32 mouse cellular contexts compared by ENCODE assay signal in the genomic region with DNA sequence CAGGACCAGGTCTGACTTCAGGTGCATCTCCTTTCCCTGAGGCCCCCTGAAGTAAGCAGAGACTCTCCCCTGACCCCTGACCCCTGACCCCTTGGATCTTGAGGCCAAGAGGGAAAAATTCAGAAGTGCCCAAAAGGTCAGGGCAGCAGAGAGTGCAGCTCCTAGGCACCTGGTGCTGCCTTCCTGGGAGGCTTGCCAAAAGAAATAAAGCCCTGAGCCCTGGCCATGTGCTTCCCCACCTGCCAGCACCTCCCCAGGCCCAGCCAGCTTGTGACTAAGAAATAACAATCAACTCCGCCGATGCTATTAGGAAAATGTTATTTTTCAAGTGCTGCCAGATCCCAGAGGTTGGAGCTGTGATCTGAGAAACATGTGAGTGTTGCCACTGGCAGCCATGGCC. TPM values are rescaled to one million over a fixed set of nuclear protein-coding genes. Genes with fewer than 3 reads are reported as not detected.
DNase-seq lines count a peak whose midpoint lies in the region; ATAC-seq lines count a peak whose summit lies in the region.
"Had no signal": no experiment of that assay in that cellular context is flagged by ENCODE, and none has a peak within 500 bp of the region (broad histone marks: within the 10 kb centered on the region; RNA-seq: fewer than 3 reads in every experiment).

No protein-coding gene starts in this region.

- no peak overlapping the region for H3K4me2 ChIP-seq in heart, embryonic 11.5 days
- H3K4me2 ChIP-seq: heart, embryonic 12.5 days; hindbrain, embryonic 14.5 days; limb, embryonic 15.5 days; liver, embryonic 15.5 days; lung, embryonic 14.5 days had no signal

- H3K4me1 ChIP-seq in heart, embryonic 11.5 days (ENCODE audit: control insufficient read depth, insufficient read depth, low read length) = no peaks in the 10 kb centered on the region; the same call in 1 of the 2 replicates

- peaks cover 46% of the 10 kb centered on the region for H3K27me3 ChIP-seq in heart, embryonic 11.5 days (ENCODE audit: control insufficient read depth, insufficient read depth, low read length)

- DNase-seq in cerebellum, adult 18-20 months = peak; percentile 23 to 49
- no peak for DNase-seq in cerebellum, postnatal 4 days (ENCODE audit: low spot score in 2 of 2)
- peak; percentile 48 for DNase-seq in kidney, adult 18-20 months
- no peak for DNase-seq in kidney, postnatal 4 days
- DNase-seq in MN1 (ENCODE audit: low spot score) = peak; percentile 57
- peak; percentile 23 for DNase-seq in kidney, postnatal 14 days
- DNase-seq in heart, adult 11 months = no peak
- DNase-seq: adrenal gland, postnatal 10 days; gastrocnemius, postnatal 25 days; heart, adult 18-20 months; layer of hippocampus, adult 9-11 months; lung, embryonic 14.5 days; lung, postnatal 14 days; spleen, adult 18-20 months; thymus, postnatal 14 days had no signal

- H3K9ac ChIP-seq in heart, embryonic 11.5 days (ENCODE audit: low read depth, low read length) = no peak overlapping the region
- H3K9ac ChIP-seq: heart, embryonic 12.5 days; hindbrain, embryonic 14.5 days; limb, embryonic 15.5 days; liver, embryonic 15.5 days; lung, embryonic 14.5 days; midbrain, embryonic 15.5 days had no signal

- no peaks in the 10 kb centered on the region for H3K36me3 ChIP-seq in heart, embryonic 11.5 days (ENCODE audit: control insufficient read depth, insufficient read depth, low read length)
- H3K36me3 ChIP-seq: G1E; heart, embryonic 12.5 days; limb, embryonic 10.5 days; limb, embryonic 15.5 days; liver, embryonic 15.5 days; midbrain, embryonic 15.5 days had no signal

- no peak overlapping the region for H3K27ac ChIP-seq in heart, embryonic 11.5 days (ENCODE audit: low read depth, low read length)
- H3K27ac ChIP-seq: hindbrain, embryonic 14.5 days; limb, embryonic 10.5 days; limb, embryonic 15.5 days; liver, embryonic 15.5 days; midbrain, embryonic 15.5 days had no signal

- H3K4me3 ChIP-seq in heart, embryonic 11.5 days (ENCODE audit: low read depth, low read length) = no peak overlapping the region
- H3K4me3 ChIP-seq: heart, embryonic 12.5 days; limb, embryonic 10.5 days; limb, embryonic 15.5 days; liver, embryonic 15.5 days; midbrain, embryonic 15.5 days had no signal

- WGBS in heart, embryonic 11.5 days (ENCODE audit: insufficient replicate concordance) = 67% methylated on average over 2 of the region's 2 CpGs

- no peak for ATAC-seq in heart, embryonic 11.5 days (replicated peaks; ENCODE audit: insufficient number of reproducible peaks, low FRiP score, low TSS enrichment)
- ATAC-seq: forebrain, embryonic 14.5 days; midbrain, embryonic 15.5 days; Patski had no signal

- H3K9me3 ChIP-seq in heart, embryonic 11.5 days (replicated peaks; ENCODE audit: control insufficient read depth, low read length) = no peaks in the 10 kb centered on the region
- H3K9me3 ChIP-seq: G1E; heart, embryonic 12.5 days; limb, embryonic 10.5 days; limb, embryonic 15.5 days; liver, embryonic 15.5 days; midbrain, embryonic 15.5 days had no signal

RNA-seq across cellular contexts. Expression of a gene that starts 1.5 kb away (rescaled TPM):
- polyA plus RNA-seq in heart, embryonic 11.5 days (2014; fragmentation: Nextera tagmentation; extraction: Ambion mirVana) = 0.04 TPM in 1 of 2 replicates, not detected in the other
- polyA plus RNA-seq: G1E; heart, embryonic 12.5 days; liver, embryonic 15.5 days had no signal

RNA-seq across cellular contexts. Expression of a gene that starts 15.0 kb away (rescaled TPM):
- polyA plus RNA-seq in heart, embryonic 11.5 days (2014; fragmentation: Nextera tagmentation; extraction: Ambion mirVana) = not detected in 2 replicates
- polyA plus RNA-seq: embryonic facial prominence, embryonic 11.5 days; forebrain, embryonic 14.5 days; G1E; heart, embryonic 12.5 days; heart, postnatal 0 days; hindbrain, embryonic 14.5 days; intestine, embryonic 14.5 days; large intestine, adult 2 months; limb, embryonic 10.5 days; limb, embryonic 15.5 days; liver, embryonic 15.5 days; lung, embryonic 14.5 days; midbrain, embryonic 15.5 days; neural tube, embryonic 11.5 days; Patski had no signal

RNA-seq across cellular contexts. Expression of a gene that starts 39.1 kb away (rescaled TPM):
- polyA plus RNA-seq in heart, embryonic 11.5 days (2014; fragmentation: Nextera tagmentation; extraction: Ambion mirVana) = not detected in 2 replicates
- polyA plus RNA-seq: embryonic facial prominence, embryonic 11.5 days; forebrain, embryonic 14.5 days; G1E; heart, embryonic 12.5 days; heart, postnatal 0 days; hindbrain, embryonic 14.5 days; intestine, embryonic 14.5 days; limb, embryonic 10.5 days; limb, embryonic 15.5 days; liver, embryonic 15.5 days; lung, embryonic 14.5 days; midbrain, embryonic 15.5 days; neural tube, embryonic 11.5 days; Patski; stomach, embryonic 16.5 days; urinary bladder, adult 2 months had no signal

RNA-seq across cellular contexts. Expression of a gene that starts 46.4 kb away (rescaled TPM):
- polyA plus RNA-seq in heart, embryonic 11.5 days (2014; fragmentation: Nextera tagmentation; extraction: Ambion mirVana) = not detected in 2 replicates
- polyA plus RNA-seq: embryonic facial prominence, embryonic 11.5 days; forebrain, embryonic 14.5 days; G1E; heart, embryonic 12.5 days; heart, postnatal 0 days; hindbrain, embryonic 14.5 days; intestine, embryonic 14.5 days; large intestine, adult 2 months; limb, embryonic 10.5 days; limb, embryonic 15.5 days; liver, embryonic 15.5 days; lung, embryonic 14.5 days; midbrain, embryonic 15.5 days; neural tube, embryonic 11.5 days; Patski; stomach, embryonic 16.5 days; urinary bladder, adult 2 months had no signal

Comparison
In these comparisons a context has a peak if more than half of its experiments do, and no peak if none do; other contexts are left out.
1. DNase-seq: peak in cerebellum, adult 18-20 months (2 of 2), kidney, adult 18-20 months (single experiment), MN1 (single experiment) and kidney, postnatal 14 days (single experiment); none in cerebellum, postnatal 4 days (0 of 2), kidney, postnatal 4 days (0 of 2) and heart, adult 11 months (single experiment).